Mouse (Mus musculus) embryonic facial prominence, embryonic 10.5 days (tissue): ENCODE data around the gene Ntng1. TPM values are rescaled to one million over a fixed set of nuclear protein-coding genes. Genes with fewer than 3 reads are reported as not detected.
"Not testable (repeated sequence)": the region's sequence is repeated elsewhere in the genome, so short reads cannot be mapped to it uniquely, and the experiment has no call there.

Experiments
- DNase-seq: peaks from one replicate; pipeline ENCODE4 v3.0.0-alpha.2; 2017; ENCODE audit warnings: low spot score
- H3K27ac ChIP-seq: fragments of 300-500 bp; sonication (generic); replicated peaks from 2 replicates; pipeline ENCODE4 v1.5.1; 2016; ENCODE audit warnings: mild to moderate bottlenecking
- H3K27me3 ChIP-seq: fragments of 300-500 bp; sonication (generic); replicated peaks from 2 replicates; pipeline ENCODE4 v1.6.1; 2016; ENCODE audit warnings: low read depth, mild to moderate bottlenecking; ENCODE audit not compliant: poor library complexity, severe bottlenecking
- H3K36me3 ChIP-seq: fragments of 300-500 bp; sonication (generic); replicated peaks from 2 replicates; pipeline ENCODE4 v1.6.1; 2016; ENCODE audit warnings: mild to moderate bottlenecking, moderate library complexity
- H3K4me1 ChIP-seq: fragments of 300-500 bp; sonication (generic); 2 replicates; pipeline ENCODE4 v1.6.1; 2016
- H3K4me3 ChIP-seq: fragments of 300-500 bp; sonication (generic); 2 replicates; pipeline ENCODE4 v1.5.1; 2016; ENCODE audit warnings: mild to moderate bottlenecking, moderate library complexity
- H3K9me3 ChIP-seq: fragments of 300-500 bp; sonication (generic); 2 replicates; pipeline ENCODE4 v1.6.1; 2016; ENCODE audit warnings: mild to moderate bottlenecking
- WGBS: fragments of 180-500 bp; shearing (Covaris S2); methylation state at CpG from one replicate; pipeline ENCODE4 v1.1.7; 2016; 5-methylcytosine and 5-hydroxymethylcytosine counted together
- polyA plus RNA-seq: library from polyadenylated mRNA; unstranded; fragments of >200 nt; fragmentation: Nextera tagmentation; extraction: Ambion mirVana; gene quantifications from 2 replicates; pipeline ENCODE4 v1.2.1, GENCODE M21; 2016

The Ntng1 gene
- polyA plus RNA-seq, 1 experiment from 2014 or later: 3.6 TPM

- H3K27me3 ChIP-seq: no peaks in the 10 kb centered on the region
- no peaks in the 10 kb centered on the region for H3K9me3 ChIP-seq
- no peaks in the 10 kb centered on the region for H3K36me3 ChIP-seq
- H3K4me3 ChIP-seq: no peak overlapping the region
- no peak overlapping the region for H3K27ac ChIP-seq
- DNase-seq: no peak
- 70% methylated on average over 11 of the region's 11 CpGs for WGBS
- peaks cover 3% of the 10 kb centered on the region for H3K4me1 ChIP-seq
Measured at GRCm38 (mm10) chr3:109797354-109797753, 346.5 kb downstream of the Ntng1 start.

DNA sequence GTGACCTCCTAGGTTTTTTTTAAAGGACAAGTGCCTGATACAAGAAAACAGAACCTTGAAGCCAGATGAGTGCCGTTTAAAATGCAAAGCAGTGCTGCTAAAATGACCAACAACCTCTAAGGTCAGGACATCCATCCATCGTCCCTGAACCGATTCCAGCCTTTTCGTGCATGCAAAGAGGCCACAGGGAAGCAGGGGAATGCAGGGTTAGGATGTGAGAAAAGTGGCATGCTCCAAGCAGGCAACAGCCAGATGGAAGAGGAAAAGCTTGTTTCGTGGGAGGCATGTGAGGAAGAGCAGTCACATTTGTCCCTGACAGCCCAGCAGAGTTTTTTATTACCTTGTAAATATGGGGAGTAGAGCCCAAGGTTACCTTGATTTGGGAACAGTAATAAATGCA is 360.6 kb downstream of the Ntng1 start:
- Histone ChIP-seq H3K27ac (0 out of 2 replicates have a peak overlapping the region, but pooled peaks have one; percentile 48), H3K27me3 (no peaks in the 10 kb centered on the region), H3K9me3 (no peaks in the 10 kb centered on the region), H3K4me3 (0 out of 2 replicates have a peak overlapping the region, but pooled peaks have one; percentile 59), H3K36me3 (no peaks in the 10 kb centered on the region), H3K4me1 (peaks cover 17% of the 10 kb centered on the region)
- 26% methylated on average over 5 of the region's 5 CpGs for WGBS
- peak; percentile 15 for DNase-seq

DNA sequence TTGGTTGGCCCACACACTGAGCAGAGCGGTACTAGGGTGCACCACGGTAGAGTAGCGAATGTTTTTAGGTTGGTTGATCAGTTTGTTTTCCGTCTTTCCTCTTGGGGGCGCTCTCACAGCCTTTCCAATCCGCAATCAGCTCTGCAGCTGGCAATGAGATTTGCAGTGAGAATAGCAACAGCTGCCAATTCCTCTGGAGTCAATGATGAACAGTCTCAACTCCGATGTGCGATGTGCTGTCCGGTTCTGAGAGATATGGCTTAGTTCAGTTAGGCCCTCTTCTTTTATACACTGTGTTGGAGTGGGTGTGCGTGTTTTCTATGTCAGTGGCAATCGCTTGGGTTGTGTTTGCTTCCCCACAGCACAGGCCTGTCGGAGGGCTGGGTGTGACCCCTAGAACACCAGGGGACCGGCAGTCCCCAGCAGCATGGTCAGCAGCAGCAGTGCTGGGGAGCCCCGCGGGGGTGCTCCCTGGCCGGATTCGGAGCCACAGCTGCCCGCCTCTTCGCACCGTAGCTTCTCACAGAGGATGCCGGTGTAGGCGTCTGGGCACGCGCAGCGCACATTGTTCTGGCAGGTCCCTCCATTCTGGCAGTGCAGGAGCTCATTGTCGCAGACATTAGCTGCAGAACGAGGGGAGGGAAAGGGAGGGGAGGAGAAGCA is 361.4 kb downstream of the Ntng1 start:
- Histone ChIP-seq H3K4me3 (peak overlapping the region; percentile 59), H3K9me3 (no peaks in the 10 kb centered on the region), H3K4me1 (peaks cover 17% of the 10 kb centered on the region), H3K36me3 (no peaks in the 10 kb centered on the region), H3K27ac (peak overlapping the region; percentile 89), H3K27me3 (no peaks in the 10 kb centered on the region)
- 4% methylated on average over 27 of the region's 27 CpGs for WGBS
- DNase-seq: peak; percentile 77

DNA sequence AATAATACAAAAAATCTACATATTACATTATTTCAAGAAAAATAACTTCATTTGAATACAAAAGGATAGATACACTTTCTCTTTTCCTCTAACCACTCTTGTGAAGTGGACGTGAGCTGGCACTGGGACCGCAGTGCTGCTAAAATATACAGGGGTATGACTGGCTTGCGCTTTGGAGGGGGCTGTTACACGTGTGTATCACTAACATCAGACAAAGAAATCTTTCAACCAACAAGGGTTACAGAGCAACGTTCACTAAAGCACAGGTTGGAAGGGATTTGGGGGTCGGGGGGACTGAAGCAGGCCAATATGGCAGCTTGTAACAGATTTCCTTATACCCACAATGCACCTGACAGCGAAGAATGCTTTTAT is 361.9 kb downstream of the Ntng1 start:
- no peak for DNase-seq
- H3K9me3 ChIP-seq: no peaks in the 10 kb centered on the region
- WGBS: 65% methylated on average over 7 of the region's 7 CpGs
- no peaks in the 10 kb centered on the region for H3K27me3 ChIP-seq
- H3K4me1 ChIP-seq: peaks cover 17% of the 10 kb centered on the region
- no peaks in the 10 kb centered on the region for H3K36me3 ChIP-seq
- peak overlapping the region; percentile 59; the same call in 1 of the 2 replicates for H3K4me3 ChIP-seq
- H3K27ac ChIP-seq: no peak overlapping the region

GRCm38 (mm10) chr3:109775200-109775599 is 368.6 kb downstream of the Ntng1 start:
- no peaks in the 10 kb centered on the region for H3K9me3 ChIP-seq
- 55% methylated on average over 2 of the region's 2 CpGs for WGBS
- H3K4me1 ChIP-seq: no peaks in the 10 kb centered on the region
- H3K27ac ChIP-seq: no peak overlapping the region
- no peak for DNase-seq
- no peaks in the 10 kb centered on the region for H3K36me3 ChIP-seq
- no peaks in the 10 kb centered on the region for H3K27me3 ChIP-seq
- no peak overlapping the region for H3K4me3 ChIP-seq

GRCm38 (mm10) chr3:109772120-109772519 is 371.7 kb downstream of the Ntng1 start:
- Histone ChIP-seq H3K27ac (no peak overlapping the region), H3K4me1 (no peaks in the 10 kb centered on the region), H3K4me3 (no peak overlapping the region), H3K27me3 (no peaks in the 10 kb centered on the region), H3K36me3 (no peaks in the 10 kb centered on the region), H3K9me3 (no peaks in the 10 kb centered on the region)
- no peak for DNase-seq
- WGBS: 90% methylated on average over 14 of the region's 14 CpGs

DNA sequence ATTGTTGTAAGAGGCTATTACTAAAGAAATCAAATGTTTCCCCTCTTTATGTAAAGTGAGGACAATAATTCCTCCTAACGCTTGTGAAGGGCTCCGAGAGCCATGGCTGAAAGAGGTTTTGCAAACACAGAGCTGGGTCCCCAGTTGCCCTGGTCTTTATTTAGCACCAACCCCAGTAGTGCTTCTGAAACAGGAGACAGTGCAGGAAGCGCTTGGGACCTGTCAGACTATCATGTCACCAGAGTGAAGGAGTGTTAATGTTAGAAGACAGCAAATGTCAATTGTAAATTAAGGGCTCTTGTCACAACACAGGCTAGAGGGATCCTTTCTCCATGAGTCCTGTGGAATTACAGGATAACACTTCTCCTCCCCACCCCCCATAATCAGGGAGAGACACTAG is 376.9 kb downstream of the Ntng1 start:
- H3K4me3 ChIP-seq: no peak overlapping the region
- H3K9me3 ChIP-seq: no peaks in the 10 kb centered on the region
- no peaks in the 10 kb centered on the region for H3K27me3 ChIP-seq
- H3K27ac ChIP-seq: no peak overlapping the region
- H3K36me3 ChIP-seq: no peaks in the 10 kb centered on the region
- WGBS: 79% methylated on average over 3 of the region's 3 CpGs
- no peaks in the 10 kb centered on the region for H3K4me1 ChIP-seq
- DNase-seq: no peak

- Histone ChIP-seq H3K27me3 (no peaks in the 10 kb centered on the region), H3K27ac (no peak overlapping the region), H3K9me3 (no peaks in the 10 kb centered on the region), H3K36me3 (no peaks in the 10 kb centered on the region), H3K4me1 (no peaks in the 10 kb centered on the region), H3K4me3 (no peak overlapping the region)
- WGBS: 83% methylated on average over 2 of the region's 2 CpGs
- DNase-seq: no peak
Measured at GRCm38 (mm10) chr3:109765608-109766007, 378.2 kb downstream of the Ntng1 start.

- no peaks in the 10 kb centered on the region for H3K36me3 ChIP-seq
- no peak for DNase-seq
- H3K9me3 ChIP-seq: no peaks in the 10 kb centered on the region
- H3K27me3 ChIP-seq: no peaks in the 10 kb centered on the region
- H3K4me1 ChIP-seq: no peaks in the 10 kb centered on the region
- WGBS: 79% methylated on average over 4 of the region's 4 CpGs
- H3K27ac ChIP-seq: no peak overlapping the region
- no peak overlapping the region for H3K4me3 ChIP-seq
Measured at GRCm38 (mm10) chr3:109765141-109765540, 378.7 kb downstream of the Ntng1 start.

GRCm38 (mm10) chr3:109756426-109756825 is 387.4 kb downstream of the Ntng1 start:
- H3K27ac ChIP-seq: no peak overlapping the region
- no peak overlapping the region for H3K4me3 ChIP-seq
- 88% methylated on average over 2 of the region's 2 CpGs for WGBS
- H3K27me3 ChIP-seq: no peaks in the 10 kb centered on the region
- no peaks in the 10 kb centered on the region for H3K4me1 ChIP-seq
- DNase-seq: no peak
- H3K9me3 ChIP-seq: no peaks in the 10 kb centered on the region
- no peaks in the 10 kb centered on the region for H3K36me3 ChIP-seq

- WGBS: 73% methylated on average over 3 of the region's 3 CpGs
- not testable (repeated sequence) for H3K4me1 ChIP-seq, H3K27me3 ChIP-seq, H3K27ac ChIP-seq, H3K4me3 ChIP-seq, H3K36me3 ChIP-seq, DNase-seq, H3K9me3 ChIP-seq
Measured at GRCm38 (mm10) chr3:109747593-109747992, 396.2 kb downstream of the Ntng1 start.

DNA sequence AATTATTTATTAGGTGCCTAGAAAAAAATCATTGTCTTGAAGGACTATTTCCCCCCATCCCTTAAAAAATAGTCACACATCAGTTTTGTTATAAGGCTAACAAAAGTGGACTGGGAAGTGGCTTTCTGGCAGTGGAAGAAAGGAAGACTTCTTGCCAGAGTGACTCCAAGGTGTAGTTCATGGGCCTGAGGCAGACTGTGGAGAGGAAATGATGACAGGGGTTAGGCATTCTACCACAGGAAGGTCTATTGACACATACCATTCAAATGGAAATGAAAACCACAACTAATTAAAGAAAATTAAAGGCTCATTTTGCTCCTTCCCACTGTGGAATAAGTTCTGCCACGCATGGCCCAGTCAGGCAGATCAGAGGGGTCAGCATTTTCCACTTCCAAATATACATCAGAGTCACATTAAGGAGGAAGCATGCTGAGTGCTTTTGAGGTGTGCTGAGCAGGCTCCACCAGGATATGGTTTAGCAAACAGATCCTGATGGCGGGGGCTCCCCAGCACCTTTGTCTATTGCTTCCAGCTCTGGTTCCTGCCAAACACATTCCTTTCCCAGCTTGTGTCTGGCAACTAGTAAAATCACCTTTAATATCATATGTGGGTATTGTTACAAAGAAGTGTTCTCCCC is 403.2 kb downstream of the Ntng1 start:
- 25% methylated on average over 2 of the region's 2 CpGs for WGBS
- Histone ChIP-seq H3K36me3 (no peaks in the 10 kb centered on the region), H3K27ac (no peak overlapping the region), H3K4me1 (peaks cover 4% of the 10 kb centered on the region; the same call in 1 of the 2 replicates), H3K27me3 (no peaks in the 10 kb centered on the region), H3K4me3 (no peak overlapping the region), H3K9me3 (no peaks in the 10 kb centered on the region)
- no peak for DNase-seq
